Mouse (Mus musculus) forebrain, postnatal 0 days (tissue): ENCODE data around the gene Nt5dc2. TPM values are rescaled to one million over a fixed set of nuclear protein-coding genes. Genes with fewer than 3 reads are reported as not detected.

Experiments
- ATAC-seq: fragments of 200-750 bp; cut with Nextera tagmentation; 2 replicates; pipeline ENCODE4 v1.8.0; 2017; ENCODE audit warnings: mild to moderate bottlenecking, moderate library complexity
- DNase-seq: peaks from one replicate; pipeline ENCODE4 v3.0.0-alpha.2; 2015
- H3K27ac ChIP-seq: fragments of 300-500 bp; sonication (generic); 2 replicates; pipeline ENCODE4 v1.5.1; 2014; ENCODE audit warnings: low read depth, mild to moderate bottlenecking, antibody characterized with exemption, low read length, moderate library complexity, mixed read lengths
- H3K27me3 ChIP-seq: fragments of 300-500 bp; sonication (generic); 2 replicates; pipeline ENCODE4 v1.6.1; 2014; ENCODE audit warnings: mild to moderate bottlenecking, low read length, mixed read lengths; ENCODE audit not compliant: insufficient read depth
- H3K36me3 ChIP-seq: fragments of 300-500 bp; sonication (generic); 2 replicates; pipeline ENCODE4 v1.6.1; 2014; ENCODE audit warnings: mild to moderate bottlenecking, moderate library complexity; ENCODE audit not compliant: insufficient read depth
- H3K4me1 ChIP-seq: fragments of 300-500 bp; sonication (generic); 2 replicates; pipeline ENCODE4 v1.6.1; 2014; ENCODE audit warnings: antibody characterized with exemption; ENCODE audit not compliant: insufficient read depth
- H3K4me2 ChIP-seq: fragments of 300-500 bp; sonication (generic); 2 replicates; pipeline ENCODE4 v1.6.1; 2014; ENCODE audit warnings: low read depth, mild to moderate bottlenecking, moderate library complexity
- H3K4me3 ChIP-seq: fragments of 300-500 bp; sonication (generic); 2 replicates; pipeline ENCODE4 v1.5.1; 2014; ENCODE audit warnings: low read depth, low read length, mixed read lengths
- H3K9ac ChIP-seq: fragments of 300-500 bp; sonication (generic); 2 replicates; pipeline ENCODE4 v1.6.1; 2014; ENCODE audit warnings: mild to moderate bottlenecking
- H3K9me3 ChIP-seq: fragments of 300-500 bp; sonication (generic); 2 replicates; pipeline ENCODE4 v1.6.1; 2016; ENCODE audit warnings: low read length
- CTCF ChIP-seq: sonication (generic); IDR thresholded peaks from 2 replicates; pipeline ENCODE4 v1.5.1; 2016; ENCODE audit warnings: antibody characterized with exemption, control low read depth, low read depth
- WGBS: fragments of 180-500 bp; shearing (Covaris S2); extraction: QIAGEN DNeasy Blood & Tissue Kit; methylation state at CpG from one replicate; pipeline ENCODE4 v1.1.7; 2014; 5-methylcytosine and 5-hydroxymethylcytosine counted together
- polyA plus RNA-seq: library from polyadenylated mRNA; unstranded; fragments of >200 nt; fragmentation: Nextera tagmentation; extraction: Ambion mirVana; gene quantifications from 2 replicates; pipeline ENCODE4 v1.2.1, GENCODE M21; 2015
- total RNA-seq: library from RNA; depleted of rRNA; stranded (reverse); fragments of >200 nt; gene quantifications from 2 replicates; pipeline ENCODE4 v1.2.3, GENCODE M21; 2014

The Nt5dc2 gene
- total and polyA plus RNA-seq, 2 experiments from 2014 or later, result 80.3 to 107 TPM

GRCm38 (mm10) chr14:31134015-31135000, 3.5 kb downstream of the Nt5dc2 start:
- Histone ChIP-seq H3K4me2 (no peak overlapping the region), H3K9ac (0 out of 2 replicates have a peak overlapping the region, but pooled peaks have one; percentile 3), H3K9me3 (no peaks in the 10 kb centered on the region), H3K27ac (no peak overlapping the region), H3K36me3 (peaks cover 9% of the 10 kb centered on the region; the same call in 1 of the 2 replicates), H3K4me1 (peaks cover 19% of the 10 kb centered on the region), H3K27me3 (no peaks in the 10 kb centered on the region), H3K4me3 (no peak overlapping the region)
- DNase-seq (peak; percentile 70), ATAC-seq (peak; percentile 14)
- TF ChIP-seq CTCF, result no peak
- 56% methylated on average over 25 of the region's 25 CpGs for WGBS

- Histone ChIP-seq H3K9ac (no peak overlapping the region), H3K4me2 (no peak overlapping the region), H3K4me3 (no peak overlapping the region), H3K27ac (no peak overlapping the region), H3K36me3 (peaks cover 9% of the 10 kb centered on the region; the same call in 1 of the 2 replicates), H3K27me3 (no peaks in the 10 kb centered on the region), H3K4me1 (peaks cover 16% of the 10 kb centered on the region; the same call in 1 of the 2 replicates), H3K9me3 (no peaks in the 10 kb centered on the region)
- TF ChIP-seq CTCF, result no peak
- 94% methylated on average over 34 of the region's 34 CpGs for WGBS
- no peak for DNase-seq
- no peak for ATAC-seq
Observed at GRCm38 (mm10) chr14:31135495-31136410, 4.9 kb downstream of the Nt5dc2 start.

- Histone ChIP-seq H3K27ac (no peak overlapping the region), H3K9me3 (no peaks in the 10 kb centered on the region), H3K4me1 (peaks cover 16% of the 10 kb centered on the region; the same call in 1 of the 2 replicates), H3K27me3 (no peaks in the 10 kb centered on the region), H3K4me2 (no peak overlapping the region), H3K4me3 (no peak overlapping the region), H3K9ac (no peak overlapping the region), H3K36me3 (peaks cover 9% of the 10 kb centered on the region; the same call in 1 of the 2 replicates)
- DNase-seq, result no peak
- ATAC-seq, result no peak
- TF ChIP-seq CTCF, result no peak
- WGBS, result 90% methylated on average over 26 of the region's 26 CpGs
Observed at GRCm38 (mm10) chr14:31136411-31137280, 5.8 kb downstream of the Nt5dc2 start.

DNA sequence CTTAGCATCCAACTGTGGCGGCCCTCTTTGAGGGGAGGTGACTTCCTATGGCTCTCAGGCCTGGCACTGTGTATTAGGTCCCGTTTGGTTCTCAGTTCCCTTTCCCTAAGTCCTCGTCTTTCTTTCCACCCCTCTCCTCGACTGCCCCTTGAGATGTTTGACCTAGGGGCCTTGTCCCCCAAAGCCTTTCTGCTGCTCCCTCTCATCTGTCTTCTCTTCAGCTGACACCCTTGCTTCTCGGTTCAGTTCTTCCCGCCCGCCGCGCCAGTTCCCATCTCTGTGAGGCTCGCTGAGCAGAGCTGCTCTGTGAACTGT, 6.4 kb downstream of the Nt5dc2 start:
- Histone ChIP-seq H3K9me3 (no peaks in the 10 kb centered on the region), H3K36me3 (peaks cover 12% of the 10 kb centered on the region)
- no peak for TF ChIP-seq CTCF

GRCm38 (mm10) chr14:31137791-31138190, 6.9 kb downstream of the Nt5dc2 start:
- no peak overlapping the region for H3K4me3 ChIP-seq
- H3K4me1 ChIP-seq, result peaks cover 12% of the 10 kb centered on the region; the same call in 1 of the 2 replicates
- no peak for ATAC-seq
- no peak overlapping the region for H3K9ac ChIP-seq
- H3K27ac ChIP-seq, result no peak overlapping the region
- 79% methylated on average over 11 of the region's 11 CpGs for WGBS
- H3K27me3 ChIP-seq, result no peaks in the 10 kb centered on the region
- H3K36me3 ChIP-seq, result peaks cover 12% of the 10 kb centered on the region
- H3K9me3 ChIP-seq, result no peaks in the 10 kb centered on the region
- no peak for DNase-seq
- no peak overlapping the region for H3K4me2 ChIP-seq
- TF ChIP-seq CTCF, result no peak

More for the DNA sequence above, 6.4 kb downstream of the Nt5dc2 start:
- no peak overlapping the region for H3K4me2 ChIP-seq
- peaks cover 16% of the 10 kb centered on the region; the same call in 1 of the 2 replicates for H3K4me1 ChIP-seq
- ATAC-seq, result no peak
- H3K4me3 ChIP-seq, result no peak overlapping the region
- no peak overlapping the region for H3K9ac ChIP-seq
- no peak for DNase-seq
- H3K27ac ChIP-seq, result no peak overlapping the region
- 86% methylated on average over 10 of the region's 10 CpGs for WGBS
- H3K27me3 ChIP-seq, result no peaks in the 10 kb centered on the region

- WGBS, result 81% methylated on average over 23 of the region's 35 CpGs
- Histone ChIP-seq H3K27ac (no peak overlapping the region), H3K9me3 (no peaks in the 10 kb centered on the region), H3K36me3 (peaks cover 12% of the 10 kb centered on the region), H3K4me2 (no peak overlapping the region), H3K4me1 (0 out of 2 replicates have a peak, but pooled peaks cover 9% of the 10 kb centered on the region), H3K9ac (no peak overlapping the region), H3K27me3 (no peaks in the 10 kb centered on the region), H3K4me3 (no peak overlapping the region)
- ATAC-seq (no peak), DNase-seq (no peak)
- no peak for TF ChIP-seq CTCF
Observed at GRCm38 (mm10) chr14:31138219-31138896, 7.5 kb downstream of the Nt5dc2 start.
